Mouse (Mus musculus) kidney, adult 2 months (tissue): ENCODE measurements around the gene Dnajb14.

ENCODE experiments used
- CTCF ChIP-seq: fragments of 200-500 bp; conservative IDR thresholded peaks from 2 replicates; pipeline ENCODE4 v1.5.1; 2011; ENCODE audit warnings: low read depth, mild to moderate bottlenecking, control low read depth, low read length, moderate library complexity, mixed read lengths; ENCODE audit not compliant: insufficient read depth, insufficient read length
- POLR2A ChIP-seq: fragments of 200-500 bp; IDR thresholded peaks from one replicate; pipeline ENCODE4 v1.6.1; 2011; ENCODE audit warnings: low read depth, low read length, control low read depth

GRCm38 (mm10) chr3:137867437-137868093 is at the start of gene Dnajb14:
- TF ChIP-seq CTCF (no peak), POLR2A (no peak)
